Mouse (Mus musculus) forebrain, embryonic 13.5 days (tissue): ENCODE measurements around the gene Cul4a. TPM values are rescaled to one million over a fixed set of nuclear protein-coding genes. Genes with fewer than 3 reads are reported as not detected.

Experiments
- ATAC-seq: fragments of 200-750 bp; cut with Nextera tagmentation; 2 replicates; pipeline ENCODE4 v1.8.0; 2017
- H3K27ac ChIP-seq: fragments of 300-500 bp; sonication (generic); 2 replicates; pipeline ENCODE4 v1.5.1; 2015; ENCODE audit warnings: inconsistent platforms, mild to moderate bottlenecking, moderate library complexity
- H3K27me3 ChIP-seq: fragments of 300-500 bp; sonication (generic); 2 replicates; pipeline ENCODE4 v1.6.1; 2015; ENCODE audit warnings: mild to moderate bottlenecking, inconsistent platforms
- H3K36me3 ChIP-seq: fragments of 300-500 bp; sonication (generic); 2 replicates; pipeline ENCODE4 v1.6.1; 2015; ENCODE audit warnings: mild to moderate bottlenecking, inconsistent platforms; ENCODE audit not compliant: poor library complexity, severe bottlenecking
- H3K4me1 ChIP-seq: fragments of 300-500 bp; sonication (generic); 2 replicates; pipeline ENCODE4 v1.6.1; 2015; ENCODE audit warnings: inconsistent platforms
- H3K4me2 ChIP-seq: fragments of 300-500 bp; sonication (generic); 2 replicates; pipeline ENCODE4 v1.6.1; 2015; ENCODE audit warnings: inconsistent platforms, mild to moderate bottlenecking, moderate library complexity
- H3K4me3 ChIP-seq: fragments of 300-500 bp; sonication (generic); 2 replicates; pipeline ENCODE4 v1.5.1; 2015; ENCODE audit warnings: mild to moderate bottlenecking, inconsistent platforms
- H3K9ac ChIP-seq: fragments of 300-500 bp; sonication (generic); 2 replicates; pipeline ENCODE4 v1.6.1; 2015; ENCODE audit warnings: mild to moderate bottlenecking, inconsistent platforms
- H3K9me3 ChIP-seq: fragments of 300-500 bp; sonication (generic); replicated peaks from 2 replicates; pipeline ENCODE4 v1.6.1; 2016; ENCODE audit warnings: inconsistent platforms
- WGBS: fragments of 180-500 bp; shearing (Covaris S2); methylation state at CpG from one replicate; pipeline ENCODE4 v1.1.7; 2015; 5-methylcytosine and 5-hydroxymethylcytosine counted together
- polyA plus RNA-seq: library from polyadenylated mRNA; unstranded; fragments of >200 nt; fragmentation: Nextera tagmentation; extraction: Ambion mirVana; gene quantifications from 2 replicates; pipeline ENCODE4 v1.2.1, GENCODE M21; 2015

The Cul4a gene
- polyA plus RNA-seq, 1 experiment from 2014 or later: 66.3 TPM

GRCm38 (mm10) chr8:13148476-13148875 is 43.1 kb downstream of the Cul4a start:
- peaks cover 68% of the 10 kb centered on the region for H3K36me3 ChIP-seq

GRCm38 (mm10) chr8:13149287-13149686 is 43.9 kb downstream of the Cul4a start:
- no peak overlapping the region for H3K4me2 ChIP-seq
- H3K27ac ChIP-seq: no peak overlapping the region
- 96% methylated on average over 2 of the region's 2 CpGs for WGBS
- ATAC-seq: no peak
- peaks cover 67% of the 10 kb centered on the region for H3K36me3 ChIP-seq
- H3K9me3 ChIP-seq: no peaks in the 10 kb centered on the region
- no peaks in the 10 kb centered on the region for H3K27me3 ChIP-seq
- no peaks in the 10 kb centered on the region for H3K4me1 ChIP-seq
- H3K9ac ChIP-seq: no peak overlapping the region
- H3K4me3 ChIP-seq: no peak overlapping the region

More at GRCm38 (mm10) chr8:13148476-13148875, 43.1 kb downstream of the Cul4a start:
- WGBS: 90% methylated on average over 2 of the region's 2 CpGs
- Histone ChIP-seq H3K4me2 (no peak overlapping the region), H3K9me3 (no peaks in the 10 kb centered on the region), H3K9ac (no peak overlapping the region), H3K4me1 (no peaks in the 10 kb centered on the region), H3K27ac (no peak overlapping the region), H3K27me3 (no peaks in the 10 kb centered on the region), H3K4me3 (no peak overlapping the region)
- no peak for ATAC-seq

- no peak for ATAC-seq
- no peaks in the 10 kb centered on the region for H3K9me3 ChIP-seq
- no peak overlapping the region for H3K27ac ChIP-seq
- no peaks in the 10 kb centered on the region for H3K4me1 ChIP-seq
- H3K27me3 ChIP-seq: no peaks in the 10 kb centered on the region
- no peak overlapping the region for H3K9ac ChIP-seq
- no peak overlapping the region for H3K4me3 ChIP-seq
- no peak overlapping the region for H3K4me2 ChIP-seq
- H3K36me3 ChIP-seq: peaks cover 63% of the 10 kb centered on the region
- 72% methylated on average over 5 of the region's 5 CpGs for WGBS
Measured at GRCm38 (mm10) chr8:13149866-13150265, 44.4 kb downstream of the Cul4a start.

GRCm38 (mm10) chr8:13150929-13151328 is 45.5 kb downstream of the Cul4a start:
- Histone ChIP-seq H3K36me3 (peaks cover 52% of the 10 kb centered on the region), H3K4me2 (no peak overlapping the region), H3K9me3 (no peaks in the 10 kb centered on the region), H3K27ac (no peak overlapping the region), H3K4me1 (no peaks in the 10 kb centered on the region), H3K27me3 (no peaks in the 10 kb centered on the region), H3K9ac (no peak overlapping the region), H3K4me3 (no peak overlapping the region)
- WGBS: 78% methylated on average over 2 of the region's 2 CpGs
- ATAC-seq: no peak

- Histone ChIP-seq H3K9me3 (no peaks in the 10 kb centered on the region), H3K9ac (no peak overlapping the region), H3K4me1 (peaks cover 4% of the 10 kb centered on the region), H3K4me3 (no peak overlapping the region), H3K36me3 (peaks cover 24% of the 10 kb centered on the region), H3K27ac (no peak overlapping the region), H3K4me2 (no peak overlapping the region), H3K27me3 (no peaks in the 10 kb centered on the region)
- WGBS: 86% methylated on average over 9 of the region's 9 CpGs
- ATAC-seq: no peak
Measured at GRCm38 (mm10) chr8:13154099-13154498, 48.7 kb downstream of the Cul4a start.

- H3K4me3 ChIP-seq: no peak overlapping the region
- 0 out of 2 replicates have a peak, but pooled peaks cover 15% of the 10 kb centered on the region for H3K36me3 ChIP-seq
- H3K9ac ChIP-seq: no peak overlapping the region
- no peak overlapping the region for H3K27ac ChIP-seq
- no peaks in the 10 kb centered on the region for H3K27me3 ChIP-seq
- H3K4me1 ChIP-seq: peaks cover 11% of the 10 kb centered on the region
- ATAC-seq: no peak
- H3K4me2 ChIP-seq: no peak overlapping the region
- WGBS: 77% methylated on average over 9 of the region's 9 CpGs
- H3K9me3 ChIP-seq: no peaks in the 10 kb centered on the region
Measured at GRCm38 (mm10) chr8:13155358-13155757, 49.9 kb downstream of the Cul4a start.

GRCm38 (mm10) chr8:13156327-13157097 is 51.1 kb downstream of the Cul4a start:
- Histone ChIP-seq H3K4me1 (peaks cover 21% of the 10 kb centered on the region), H3K27me3 (no peaks in the 10 kb centered on the region)
- 73% methylated on average over 12 of the region's 12 CpGs for WGBS

GRCm38 (mm10) chr8:13158718-13159376 is 53.4 kb downstream of the Cul4a start, which contains the start of gene Lamp1:
TSS of gene Lamp1 (plus strand) at chr8:13159161.
- H3K9me3 ChIP-seq: no peaks in the 10 kb centered on the region
- H3K9ac ChIP-seq: peak within 1 kb of the TSS; percentile 99
- H3K36me3 ChIP-seq: 0 out of 2 replicates have a peak, but pooled peaks cover 5% of the 10 kb centered on the region
- H3K4me2 ChIP-seq: peak within 1 kb of the TSS; percentile 97
- H3K4me1 ChIP-seq: peaks cover 29% of the 10 kb centered on the region
- H3K4me3 ChIP-seq: peak within 1 kb of the TSS; percentile 99
- WGBS: under 1% methylated on average over 39 of the region's 50 CpGs
- peak within 1 kb of the TSS; percentile 60 for H3K27ac ChIP-seq
- no peaks in the 10 kb centered on the region for H3K27me3 ChIP-seq
- ATAC-seq: peak; percentile 98

More at GRCm38 (mm10) chr8:13156327-13157097, 51.1 kb downstream of the Cul4a start:
- Histone ChIP-seq H3K4me2 (no peak overlapping the region), H3K36me3 (0 out of 2 replicates have a peak, but pooled peaks cover 10% of the 10 kb centered on the region), H3K9me3 (no peaks in the 10 kb centered on the region), H3K4me3 (no peak overlapping the region), H3K9ac (no peak overlapping the region), H3K27ac (no peak overlapping the region)
- no peak for ATAC-seq

- ATAC-seq: peak; percentile 75
- Histone ChIP-seq H3K27me3 (no peaks in the 10 kb centered on the region), H3K36me3 (no peaks in the 10 kb centered on the region), H3K27ac (peak overlapping the region; percentile 60), H3K4me3 (peak overlapping the region; percentile 99), H3K9me3 (no peaks in the 10 kb centered on the region), H3K4me1 (peaks cover 29% of the 10 kb centered on the region), H3K4me2 (peak overlapping the region; percentile 97), H3K9ac (peak overlapping the region; percentile 99)
- under 1% methylated on average over 38 of the region's 49 CpGs for WGBS
Measured at GRCm38 (mm10) chr8:13159377-13159881, 54.0 kb downstream of the Cul4a start.

GRCm38 (mm10) chr8:13160691-13161090 is 55.3 kb downstream of the Cul4a start:
- peaks cover 29% of the 10 kb centered on the region for H3K4me1 ChIP-seq
- H3K27me3 ChIP-seq: no peaks in the 10 kb centered on the region
- no peak overlapping the region for H3K27ac ChIP-seq
- peak overlapping the region; percentile 97; the same call in 1 of the 2 replicates for H3K4me2 ChIP-seq
- H3K9me3 ChIP-seq: no peaks in the 10 kb centered on the region
- H3K9ac ChIP-seq: peak overlapping the region; percentile 99; the same call in 1 of the 2 replicates
- H3K36me3 ChIP-seq: peaks cover 3% of the 10 kb centered on the region; the same call in 1 of the 2 replicates
- 85% methylated on average over 3 of the region's 3 CpGs for WGBS
- ATAC-seq: no peak
- H3K4me3 ChIP-seq: peak overlapping the region; percentile 99

GRCm38 (mm10) chr8:13162098-13162497 is 56.7 kb downstream of the Cul4a start:
- Histone ChIP-seq H3K4me1 (peaks cover 29% of the 10 kb centered on the region), H3K9ac (0 out of 2 replicates have a peak overlapping the region, but pooled peaks have one; percentile 26), H3K27ac (no peak overlapping the region), H3K9me3 (no peaks in the 10 kb centered on the region), H3K4me2 (no peak overlapping the region), H3K27me3 (no peaks in the 10 kb centered on the region), H3K4me3 (no peak overlapping the region), H3K36me3 (peaks cover 13% of the 10 kb centered on the region)
- WGBS: 84% methylated on average over 6 of the region's 6 CpGs
- no peak for ATAC-seq

GRCm38 (mm10) chr8:13163563-13163962 is 58.1 kb downstream of the Cul4a start:
- H3K4me1 ChIP-seq: peaks cover 26% of the 10 kb centered on the region
- no peak overlapping the region for H3K9ac ChIP-seq
- no peak overlapping the region for H3K4me3 ChIP-seq
- no peaks in the 10 kb centered on the region for H3K27me3 ChIP-seq
- H3K9me3 ChIP-seq: no peaks in the 10 kb centered on the region
- no peak overlapping the region for H3K27ac ChIP-seq
- H3K4me2 ChIP-seq: no peak overlapping the region
- WGBS: 87% methylated on average over 1 of the region's 1 CpGs
- no peak for ATAC-seq
- H3K36me3 ChIP-seq: peaks cover 27% of the 10 kb centered on the region
